ENCODE assay signal across 11 mouse cellular contexts in genomic region chr17:47806230-47806629, GRCm38 (mm10). TPM values are rescaled to one million over a fixed set of nuclear protein-coding genes. Genes with fewer than 3 reads are reported as not detected.
DNase-seq lines count a peak whose midpoint lies in the region; TF ChIP-seq lines count a peak whose summit lies in the region.
"Had no signal": no experiment of that assay in that cellular context is flagged by ENCODE, and none has a peak within 500 bp of the region (broad histone marks: within the 10 kb centered on the region; RNA-seq: fewer than 3 reads in every experiment).

No protein-coding gene starts in this region.

- no peak for TF ChIP-seq CTCF in kidney, adult 2 months (conservative IDR thresholded peaks at IDR 0.05; ENCODE audit: insufficient read depth, insufficient read length, low read depth, low read length)

- WGBS in kidney, adult 2 months, result 48% methylated on average over 9 of the region's 9 CpGs

- H3K27me3 ChIP-seq in kidney, adult 2 months (replicated peaks; ENCODE audit: control insufficient read depth, insufficient read depth, low read length), result no peaks in the 10 kb centered on the region

- peak; percentile 46 for DNase-seq in kidney, adult 2 months
- no peak for DNase-seq in kidney, adult 11 months
- DNase-seq in urinary bladder, postnatal 4 days (ENCODE audit: low spot score in 2 of 2), result peak; percentile 71 to 73
- DNase-seq in urinary bladder, postnatal 25 days (ENCODE audit: low spot score), result no peak
- peak; percentile 68 for DNase-seq in kidney, postnatal 14 days
- peak; percentile 26 for DNase-seq in telencephalon, adult 2 months (ENCODE audit: low read depth, low spot score)
- DNase-seq in embryo, embryonic 10.5 days (ENCODE audit: low spot score), result no peak
- no peak for DNase-seq in gastrocnemius, adult 18-20 months (ENCODE audit: low spot score)
- DNase-seq: liver; midbrain, embryonic 14.5 days had no signal

- H3K4me3 ChIP-seq in kidney, adult 2 months (ENCODE audit: insufficient read depth, low read depth, low read length), result no peak overlapping the region

- no peak overlapping the region for H3K27ac ChIP-seq in kidney, adult 2 months (ENCODE audit: insufficient read depth, low read depth, low read length)

- H3K4me1 ChIP-seq in kidney, adult 2 months (ENCODE audit: control insufficient read depth, insufficient read depth, low read length), result no peaks in the 10 kb centered on the region

- no peaks in the 10 kb centered on the region for H3K36me3 ChIP-seq in kidney, adult 2 months (ENCODE audit: control insufficient read depth, insufficient read depth, low read length)

- TF ChIP-seq POLR2A in kidney, adult 2 months (IDR thresholded peaks at IDR 0.05; ENCODE audit: low read depth, low read length), result no peak

RNA-seq across cellular contexts. Expression of gene Mdfi, which starts 28.3 kb away (rescaled TPM):
- 4.9 and 6.6 TPM in 2 replicates for polyA plus RNA-seq in kidney, adult 2 months (2012; rRNA removed)
- total RNA-seq in gastrocnemius, adult 18-20 months (2021), result under 1 TPM in 1 of 2 experiments, not detected in 1; 0.64 TPM
- total RNA-seq: MEL had no signal

Comparison
In these comparisons a context has a peak if more than half of its experiments do, and no peak if none do; other contexts are left out.
1. DNase-seq: peak in kidney, adult 2 months (single experiment), urinary bladder, postnatal 4 days (2 of 2), kidney, postnatal 14 days (single experiment) and telencephalon, adult 2 months (single experiment); none in kidney, adult 11 months (single experiment), urinary bladder, postnatal 25 days (single experiment), embryo, embryonic 10.5 days (single experiment) and gastrocnemius, adult 18-20 months (single experiment).